Mouse (Mus musculus) testis, adult 2 months (tissue): Measurements from ENCODE around the gene Bcl3.

Experiments
- CTCF ChIP-seq: fragments of 200-500 bp; IDR thresholded peaks from 2 replicates; pipeline ENCODE4 v1.5.1; 2012; ENCODE audit warnings: low read depth, mild to moderate bottlenecking, inconsistent platforms, low read length, moderate library complexity; ENCODE audit not compliant: control insufficient read depth, insufficient read depth, insufficient replicate concordance
- POLR2A ChIP-seq: fragments of 200-500 bp; IDR thresholded peaks from 2 replicates; pipeline ENCODE4 v1.6.1; 2012; ENCODE audit warnings: low read depth, mild to moderate bottlenecking, inconsistent platforms, low read length, moderate library complexity; ENCODE audit not compliant: control insufficient read depth

DNA sequence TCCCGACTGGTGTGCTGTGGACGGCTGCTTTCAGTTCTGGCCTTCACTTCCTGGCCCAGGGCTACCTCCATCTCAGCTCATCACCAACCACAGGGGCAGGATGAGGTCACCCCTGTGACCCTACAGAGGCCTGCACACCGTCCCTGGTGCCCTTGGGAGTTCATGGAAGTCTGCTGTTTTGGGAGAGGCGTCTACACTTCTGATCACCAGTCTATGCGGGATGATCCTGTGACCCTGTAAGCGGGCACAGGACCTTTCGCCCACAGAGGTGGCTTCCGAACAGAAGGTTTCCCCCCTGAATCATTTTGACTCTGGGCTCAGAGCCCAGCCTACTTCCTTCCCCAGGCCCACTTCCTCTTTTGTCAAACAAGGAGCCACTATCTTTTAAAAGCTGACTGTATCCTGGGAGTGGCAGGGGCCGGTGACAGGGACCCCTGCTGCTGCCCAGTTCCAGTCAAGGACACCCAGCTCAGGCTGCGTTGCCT is 48.6 kb upstream of the Bcl3 start:
- TF ChIP-seq CTCF (no peak), POLR2A (no peak)
